Mouse (Mus musculus): ENCODE results near the gene Olfr776.
"Not testable (repeated sequence)": the region's sequence is repeated elsewhere in the genome, so short reads cannot be mapped to it uniquely, and the experiment has no call there.

Gene Olfr776

GRCm38 (mm10) chr10:129258827-129259226 is at the start of gene Olfr776:
Olfr776 (plus strand) TSS chr10:129259127.
- no peak for DNase-seq (ENCODE audit: low read depth)

GRCm38 (mm10) chr10:129230737-129231136 is 28.2 kb upstream of the Olfr776 start:
- no peak for DNase-seq (ENCODE audit: low read depth)

GRCm38 (mm10) chr10:129235904-129236303 is 23.0 kb upstream of the Olfr776 start, which contains the start of gene Olfr774:
Olfr774 (plus strand) TSS chr10:129236204.
- no peak for DNase-seq (ENCODE audit: low read depth)

GRCm38 (mm10) chr10:129248112-129248511 is 10.8 kb upstream of the Olfr776 start, which contains the start of gene Olfr775:
Olfr775 (plus strand) TSS chr10:129248412.
- DNase-seq (ENCODE audit: low read depth), result no peak

GRCm38 (mm10) chr10:129271081-129271535 is 12.2 kb downstream of the Olfr776 start, which contains the start of gene Olfr777:
Olfr777 (minus strand) TSS chr10:129271485.
- no peak for DNase-seq (ENCODE audit: low read depth)

- not testable (repeated sequence) for DNase-seq (ENCODE audit: low read depth)
These were observed 54.0 kb downstream of the Olfr776 start for GRCm38 (mm10) chr10:129312973-129313372.

GRCm38 (mm10) chr10:129313521-129313920 is 54.6 kb downstream of the Olfr776 start:
- not testable (repeated sequence) for DNase-seq (ENCODE audit: low read depth)
